Mouse (Mus musculus) testis, adult 2 months (tissue): ENCODE data around the gene Ovca2.

Source experiments
- CTCF ChIP-seq: fragments of 200-500 bp; IDR thresholded peaks from 2 replicates; pipeline ENCODE4 v1.5.1; 2012; ENCODE audit warnings: low read depth, mild to moderate bottlenecking, inconsistent platforms, low read length, moderate library complexity; ENCODE audit not compliant: control insufficient read depth, insufficient read depth, insufficient replicate concordance
- POLR2A ChIP-seq: fragments of 200-500 bp; IDR thresholded peaks from 2 replicates; pipeline ENCODE4 v1.6.1; 2012; ENCODE audit warnings: low read depth, mild to moderate bottlenecking, inconsistent platforms, low read length, moderate library complexity; ENCODE audit not compliant: control insufficient read depth

- no peak for TF ChIP-seq CTCF
- no peak for TF ChIP-seq POLR2A
Observed at GRCm38 (mm10) chr11:75135358-75135757, 43.3 kb downstream of the Ovca2 start.
